Mouse (Mus musculus): ENCODE measurements around the gene Cdc42ep4.

Cdc42ep4 gene

DNA sequence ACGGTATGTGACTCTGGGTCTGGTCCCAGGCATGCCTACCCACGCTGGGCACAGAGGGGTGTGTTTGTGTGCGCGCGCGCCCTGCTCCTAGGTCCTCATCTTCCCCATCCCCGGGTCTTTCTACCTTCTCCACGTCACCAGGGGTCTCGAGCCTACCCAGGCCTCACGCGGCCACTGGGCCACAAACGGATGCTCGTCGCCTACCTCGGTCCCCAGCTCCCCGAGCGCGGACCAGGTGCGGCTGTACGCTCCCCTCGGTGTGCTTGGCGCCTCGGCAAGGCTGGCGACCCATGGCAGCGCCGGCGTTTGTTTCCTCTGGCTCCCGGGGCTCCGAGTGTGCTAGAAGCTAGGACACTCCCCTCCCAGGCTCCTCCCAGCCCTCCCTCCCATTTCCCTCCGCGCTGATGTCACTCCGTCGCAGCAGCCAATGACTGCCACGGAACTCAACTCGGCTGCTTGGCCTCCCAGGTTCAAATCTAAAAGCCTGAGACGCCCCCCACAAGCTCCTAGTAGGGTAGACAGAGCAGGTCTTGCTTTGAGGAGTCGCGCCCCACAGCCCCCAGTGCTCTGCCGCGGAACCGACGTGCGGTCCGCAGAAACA lies at the start of gene Cdc42ep4:
Cdc42ep4 (minus strand) TSS at position 398 of the 601 bp plus-strand sequence.
- peak; percentile 87 to 90 for DNase-seq

DNA sequence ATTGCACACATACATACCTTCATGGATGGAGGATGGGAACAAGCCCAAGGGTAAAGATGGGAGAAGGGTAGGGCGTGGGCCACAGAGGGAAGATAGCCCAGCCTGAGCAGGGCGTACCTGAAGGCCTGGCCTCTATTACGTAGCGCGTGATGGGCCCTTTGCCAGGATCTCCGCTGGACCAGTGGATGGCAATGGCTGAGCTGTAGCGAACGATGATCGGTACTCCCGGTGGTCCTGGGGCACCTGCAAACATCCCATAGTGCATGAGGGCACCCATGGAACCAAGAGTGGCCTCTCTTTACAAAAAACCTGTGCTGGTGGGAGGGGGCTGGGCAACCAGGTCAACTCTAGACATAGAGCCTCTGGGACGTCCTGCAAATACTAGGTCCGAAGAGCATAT lies 48.3 kb upstream of the Cdc42ep4 start:
- no peak for DNase-seq

DNA sequence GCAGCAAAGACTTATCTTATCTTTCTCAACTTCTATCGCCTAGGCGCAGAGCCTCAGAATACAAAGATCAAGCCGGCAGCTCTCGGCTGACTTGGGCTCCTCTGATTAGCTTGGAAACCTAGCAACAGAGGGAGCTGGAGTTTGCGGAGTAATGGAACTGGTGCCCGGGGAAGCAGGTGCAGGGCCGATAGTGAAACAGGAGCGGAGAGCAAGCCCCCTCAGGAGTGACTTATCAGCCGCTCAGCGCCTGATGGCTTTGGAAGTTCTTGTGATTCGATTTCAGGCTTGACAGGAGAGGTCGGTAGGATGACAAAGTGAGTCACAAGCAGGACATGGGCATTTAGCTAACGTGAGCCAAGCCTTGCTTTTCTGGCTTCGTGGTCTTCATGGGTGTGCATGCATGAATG lies 47.4 kb upstream of the Cdc42ep4 start:
- no peak for DNase-seq

DNA sequence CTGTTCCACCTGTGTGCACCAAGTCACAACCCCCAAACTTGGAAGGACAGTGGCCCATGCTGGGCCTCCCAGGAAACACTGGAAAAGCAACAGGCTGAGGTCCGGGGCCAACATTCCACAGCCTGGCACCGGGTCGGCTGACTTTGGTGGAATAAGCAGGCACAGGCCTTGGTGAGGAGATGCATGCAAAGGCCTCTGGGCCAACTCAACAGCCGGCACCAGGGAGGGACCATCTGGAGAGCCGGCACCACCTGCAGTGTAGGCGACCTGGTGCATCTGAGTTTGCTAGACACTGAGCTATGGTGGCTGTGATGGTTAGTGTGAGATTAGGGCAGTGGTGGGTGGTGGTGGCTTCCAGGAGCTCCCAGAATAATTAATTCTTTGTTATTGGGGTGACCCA lies 46.3 kb upstream of the Cdc42ep4 start:
- DNase-seq = no peak

DNA sequence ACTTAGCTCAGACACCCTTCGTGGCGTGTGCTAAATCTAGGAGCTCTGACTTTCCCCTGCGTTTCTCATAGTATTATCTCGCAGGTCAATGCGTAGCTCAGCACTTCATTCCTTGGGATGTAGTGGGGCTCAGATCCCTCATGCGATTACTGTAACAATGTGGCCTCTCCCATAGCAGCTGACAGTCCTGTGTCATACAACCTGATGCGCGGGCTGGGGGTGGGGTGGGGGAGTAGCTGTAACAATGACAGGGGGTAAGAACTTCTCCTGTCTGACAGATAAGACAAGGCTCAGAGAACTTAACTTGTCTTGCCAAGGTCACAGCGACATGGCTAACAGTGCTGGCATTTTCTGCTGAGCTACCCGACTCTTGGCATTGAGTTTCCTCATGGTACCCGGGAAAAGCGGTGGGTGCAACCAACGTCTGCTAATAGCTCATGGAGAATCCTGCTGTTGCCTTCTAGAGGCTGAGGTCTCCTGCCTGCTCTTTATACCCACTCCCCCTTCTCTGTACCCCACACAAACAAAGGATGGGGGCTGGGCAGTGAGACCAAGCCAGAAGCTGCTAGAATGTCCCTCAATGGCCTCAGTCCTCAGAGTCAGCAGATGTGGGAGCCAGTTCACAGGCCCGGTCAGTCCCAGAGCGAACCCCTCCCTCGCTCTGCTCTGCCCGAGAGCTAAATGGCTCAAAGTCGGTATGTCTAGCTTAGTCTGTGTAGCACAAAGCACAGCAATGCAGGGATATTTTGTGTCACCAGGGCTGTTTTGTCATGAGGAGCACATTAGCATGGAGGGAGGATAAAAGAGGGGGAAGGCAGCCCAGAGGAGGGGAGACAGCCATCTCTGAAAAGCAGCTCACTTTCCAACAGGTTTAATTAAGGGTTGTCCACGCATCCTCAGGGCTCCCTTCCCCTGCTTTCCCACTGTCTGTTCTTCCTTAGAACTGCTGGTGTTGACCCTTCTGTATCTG lies 45.6 kb upstream of the Cdc42ep4 start:
- DNase-seq = no peak

DNA sequence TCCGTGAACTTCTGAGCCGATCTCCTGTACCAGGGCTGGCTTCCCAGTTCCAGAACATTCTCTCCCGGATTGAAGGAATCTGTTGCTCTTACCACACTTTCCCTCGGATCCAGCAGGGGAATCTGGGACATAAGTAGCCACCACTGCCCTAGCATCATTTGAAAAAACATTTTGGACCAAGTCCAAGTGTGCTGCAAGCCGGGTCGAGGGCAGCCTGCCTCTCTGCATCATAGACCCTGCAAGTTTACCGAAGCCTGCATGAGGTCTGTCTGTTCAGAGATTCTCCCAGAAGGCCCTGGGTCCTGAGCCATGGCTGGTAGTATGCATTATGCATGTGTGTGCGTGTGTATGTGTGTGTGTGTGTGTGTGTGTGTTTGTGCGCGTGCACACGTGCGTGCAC lies 44.2 kb upstream of the Cdc42ep4 start:
- DNase-seq = no peak

DNA sequence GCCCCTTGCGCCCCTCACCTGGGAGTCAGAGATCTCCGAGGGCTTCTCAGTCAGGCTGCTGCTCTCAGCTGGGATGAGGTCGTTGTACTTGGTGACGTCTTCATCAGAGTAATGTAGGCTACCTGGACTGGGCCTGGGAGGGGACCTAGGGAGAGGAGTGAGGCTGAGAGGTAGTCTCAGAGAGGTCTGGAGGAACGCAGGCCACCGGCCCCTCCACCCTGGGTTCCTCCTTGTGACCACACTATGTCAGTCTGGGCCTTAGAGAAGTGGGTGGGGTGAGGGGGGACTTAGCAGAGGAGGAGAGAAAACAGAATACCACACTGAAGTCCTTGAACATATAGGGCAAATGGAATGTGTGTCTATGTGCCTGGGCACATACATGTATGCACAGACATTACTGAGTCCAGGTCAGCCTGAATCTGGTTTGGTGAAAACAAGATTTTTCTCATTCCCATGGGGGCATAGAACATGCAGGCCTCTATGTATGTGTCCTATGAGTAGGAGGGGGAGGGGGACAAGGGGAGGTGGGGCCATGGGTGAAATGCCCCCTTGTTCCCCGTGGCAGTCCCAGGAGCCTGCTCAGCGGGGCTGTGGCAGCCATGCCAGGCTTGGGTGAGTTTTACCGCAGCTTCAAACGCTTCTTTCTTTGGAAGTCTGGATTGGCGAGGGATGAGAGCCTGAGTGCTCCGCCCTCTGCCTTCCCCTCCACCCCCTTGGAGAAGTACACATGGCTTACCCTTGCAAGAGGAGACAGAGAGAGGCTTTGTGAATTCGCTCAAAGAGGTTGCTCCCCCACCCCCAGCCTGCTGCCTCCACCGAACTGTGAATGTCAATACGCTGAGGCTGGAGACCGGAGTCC lies 39.9 kb upstream of the Cdc42ep4 start:
- no peak for DNase-seq

DNA sequence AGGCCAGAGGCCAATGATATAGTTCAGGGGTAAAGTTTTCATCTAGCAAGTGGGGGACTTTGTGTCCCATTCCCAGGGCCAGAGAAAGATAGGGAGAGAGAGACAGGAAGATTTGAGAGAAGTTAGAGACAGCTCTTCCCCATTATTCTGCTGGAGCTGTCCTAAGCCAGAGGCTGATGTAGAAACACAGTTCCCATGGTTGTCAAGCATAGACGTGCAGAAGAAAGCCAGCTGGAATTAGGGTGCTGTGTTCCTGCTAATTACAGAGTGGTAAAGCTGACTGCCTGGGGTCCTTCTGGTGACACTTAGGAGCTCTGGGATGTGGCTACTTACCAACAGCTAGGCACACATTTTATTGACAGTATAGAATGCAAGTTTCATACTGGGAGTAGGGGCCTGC lies 37.4 kb upstream of the Cdc42ep4 start:
- no peak for DNase-seq

DNA sequence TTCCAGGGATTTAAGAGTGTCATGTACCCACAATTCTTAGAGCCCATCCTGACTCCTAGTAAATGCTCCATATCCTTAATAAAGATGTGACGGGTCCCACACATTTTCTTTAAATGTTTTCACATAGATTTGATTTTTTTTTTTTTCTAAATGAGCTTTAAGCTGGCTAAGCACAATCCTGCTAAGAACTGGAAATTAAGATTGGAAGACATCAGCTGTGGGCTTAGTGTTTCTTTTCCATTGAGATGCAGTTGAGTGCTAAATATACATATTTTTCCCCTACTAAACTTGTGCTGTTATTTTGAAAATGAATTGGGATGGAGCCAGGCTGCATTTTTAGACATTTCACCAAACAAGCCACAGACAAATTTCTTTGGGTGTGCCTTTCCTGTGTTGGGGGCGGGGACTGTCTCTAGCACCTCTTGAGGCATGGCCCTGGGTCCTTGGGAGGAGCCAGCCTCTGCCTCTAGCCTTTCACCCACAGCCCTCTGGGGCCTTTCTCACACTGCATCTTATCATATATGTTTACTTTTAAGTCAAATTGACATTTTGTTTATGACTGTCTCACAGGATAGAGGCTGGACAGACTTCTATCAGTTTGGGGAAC lies 36.6 kb upstream of the Cdc42ep4 start:
- peak; percentile 54 to 67 for DNase-seq

DNA sequence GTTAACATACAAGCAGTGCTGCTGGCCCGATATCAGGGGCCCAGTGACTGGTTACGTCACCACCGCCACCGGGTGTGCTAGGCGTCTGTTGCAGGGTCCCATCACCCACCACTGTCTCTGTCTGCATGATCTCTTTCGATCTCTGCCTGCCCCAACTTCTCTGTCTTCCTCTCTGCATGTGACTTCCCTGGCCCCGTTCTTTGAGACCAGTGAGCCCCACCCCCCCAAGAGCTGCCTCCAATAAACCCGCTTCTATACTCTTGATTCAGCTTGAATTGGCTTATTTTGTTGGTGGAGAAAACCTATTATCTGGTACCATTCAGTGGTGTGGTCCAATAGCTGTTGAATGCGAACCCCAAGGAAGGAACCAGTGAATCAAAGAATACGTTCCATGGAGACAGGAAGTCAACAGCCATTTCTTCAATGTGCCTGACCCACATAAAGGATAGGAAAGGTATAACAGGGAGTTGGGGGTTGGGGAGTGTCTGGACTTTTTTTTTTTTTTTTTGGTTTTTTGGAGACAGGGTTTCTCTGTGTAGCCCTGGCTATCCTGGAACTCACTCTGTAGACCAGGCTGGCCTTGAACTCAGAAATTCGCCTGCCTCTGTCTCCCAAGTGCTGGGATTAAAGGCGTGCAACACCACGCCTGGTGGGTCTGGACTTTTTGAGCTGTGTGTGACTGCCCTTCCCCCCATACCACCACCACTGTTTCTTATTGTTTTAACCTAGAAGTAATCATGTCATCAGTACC lies 35.9 kb upstream of the Cdc42ep4 start:
- no peak for DNase-seq

DNA sequence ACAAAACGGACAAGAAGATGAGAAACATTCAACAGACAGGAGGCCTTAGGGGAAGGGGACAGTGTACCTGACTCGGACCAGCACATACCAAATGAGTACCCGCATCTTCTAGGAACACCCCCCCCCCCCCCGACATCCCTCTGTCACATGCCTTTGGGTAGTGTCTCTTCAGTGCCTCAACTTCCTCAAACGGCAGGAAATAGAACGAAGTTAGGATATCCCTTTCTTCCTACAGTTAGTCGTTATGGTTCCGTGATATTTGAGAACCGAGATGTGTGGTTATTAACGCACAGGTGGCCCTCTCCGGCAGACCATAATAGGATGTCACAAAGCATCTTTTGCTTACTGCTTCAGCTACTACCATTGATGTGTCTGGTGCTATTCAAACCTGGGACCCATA lies 35.3 kb upstream of the Cdc42ep4 start:
- no peak for DNase-seq

DNA sequence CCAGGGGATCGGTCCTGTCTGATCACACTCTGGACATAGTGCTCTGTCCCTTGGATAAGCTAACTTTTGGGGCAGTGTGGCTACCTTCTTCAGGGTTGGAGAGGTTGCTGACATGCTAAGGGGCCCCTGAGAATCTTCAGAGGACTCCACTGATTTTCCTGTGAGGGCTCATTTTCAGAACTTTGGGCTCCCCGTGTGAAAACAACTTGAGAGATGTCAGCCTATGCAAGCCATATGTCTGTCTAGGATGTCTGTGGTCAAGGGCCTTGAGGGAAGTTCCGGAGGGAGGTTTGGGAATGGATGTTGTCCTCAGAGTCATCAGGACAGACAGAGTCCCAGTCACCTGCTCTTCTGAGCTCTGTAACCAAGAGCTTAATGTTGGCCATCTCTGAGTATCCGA lies 34.7 kb upstream of the Cdc42ep4 start:
- DNase-seq = no peak

DNA sequence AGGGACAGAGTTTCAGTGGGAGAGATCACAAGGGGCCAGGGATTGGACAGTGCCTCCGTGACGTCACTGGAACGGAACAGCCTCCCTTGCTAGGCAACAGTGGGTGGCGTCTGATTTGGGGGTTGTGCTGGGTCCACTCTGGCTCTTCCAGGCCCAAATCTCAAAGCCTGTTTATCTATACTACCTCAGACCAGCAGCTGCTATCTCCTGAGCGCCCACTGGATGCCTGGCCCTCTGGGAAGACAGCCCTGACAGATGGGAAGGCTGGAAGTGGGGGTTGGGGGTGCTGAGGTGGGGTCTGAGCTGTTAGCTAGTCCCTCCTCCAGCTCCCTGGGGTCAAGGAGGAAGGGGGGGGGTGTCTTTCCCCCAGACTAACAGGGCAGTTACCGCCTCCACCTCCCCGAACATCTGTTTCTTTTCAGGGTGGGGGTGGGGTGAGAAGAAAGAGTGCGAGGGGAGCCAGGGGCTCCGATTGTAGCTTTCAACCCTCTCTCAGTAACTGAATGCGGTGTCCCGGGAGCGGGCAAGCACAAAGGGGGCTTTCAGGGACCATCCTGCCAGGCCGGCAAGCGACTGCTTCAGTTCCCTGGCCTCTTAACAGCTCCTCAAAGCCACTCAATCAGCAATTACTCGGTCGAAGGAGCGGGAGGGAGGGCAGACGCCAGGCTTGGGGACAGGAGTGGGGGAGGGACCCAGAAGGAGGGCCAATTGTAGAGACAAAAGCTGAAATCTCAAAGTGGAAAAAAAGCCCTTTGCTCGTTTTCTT lies 33.9 kb upstream of the Cdc42ep4 start:
- DNase-seq = peak; percentile 59 to 71

DNA sequence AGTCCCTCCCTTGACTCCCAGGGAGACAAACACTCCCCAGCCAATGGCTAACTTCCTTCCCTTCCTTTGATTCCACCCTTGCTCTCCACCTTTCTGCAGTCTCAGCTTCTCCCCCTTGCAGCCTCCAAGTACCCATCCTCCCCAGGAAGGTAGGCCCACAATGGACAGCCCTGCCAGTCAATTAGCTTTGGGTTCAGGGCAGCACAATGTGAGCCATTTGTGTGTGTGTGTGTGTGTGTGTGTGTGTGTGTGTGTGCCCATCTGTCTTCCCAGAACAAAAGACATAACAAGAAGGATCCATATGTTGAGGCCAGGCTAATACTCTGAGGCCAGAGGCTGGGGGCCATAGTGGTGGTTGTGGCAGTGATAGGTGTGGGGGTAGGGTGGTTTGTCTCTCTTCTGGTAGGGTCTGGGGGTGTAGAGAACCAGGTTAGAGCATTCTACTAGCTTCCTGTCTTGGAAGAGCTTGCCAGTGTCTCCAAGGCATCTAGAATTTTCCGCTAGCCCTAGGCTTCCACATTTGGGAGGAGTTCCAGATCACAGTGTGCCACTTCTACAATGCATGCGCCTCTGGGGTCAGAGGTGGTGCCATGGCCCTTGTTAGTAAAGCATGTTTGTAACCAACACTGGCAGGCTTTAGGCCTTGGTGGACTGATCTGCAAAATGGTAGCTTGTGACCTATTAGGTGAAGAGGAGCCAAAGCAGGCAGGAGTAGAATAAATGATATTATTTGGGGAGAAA lies 33.1 kb upstream of the Cdc42ep4 start:
- no peak for DNase-seq

DNA sequence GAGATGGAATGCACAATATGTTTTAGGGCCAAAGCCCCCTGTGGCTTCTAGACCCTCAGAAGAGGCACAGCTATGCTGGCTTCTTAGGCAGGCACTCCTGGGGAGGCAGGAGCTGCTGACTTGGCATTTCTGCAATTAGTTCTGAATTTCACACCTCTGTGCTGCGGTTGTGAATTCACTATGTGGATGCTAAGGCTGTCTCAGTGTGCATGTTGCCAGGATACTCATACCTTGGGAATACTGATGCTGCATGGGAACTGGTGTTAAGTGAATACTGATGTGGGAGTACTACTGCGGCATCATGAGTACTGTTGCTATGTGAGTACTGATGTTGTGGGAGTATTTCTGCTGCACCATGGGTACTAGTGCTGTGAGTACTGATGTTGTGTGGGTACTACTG lies 30.8 kb upstream of the Cdc42ep4 start:
- DNase-seq = no peak

DNA sequence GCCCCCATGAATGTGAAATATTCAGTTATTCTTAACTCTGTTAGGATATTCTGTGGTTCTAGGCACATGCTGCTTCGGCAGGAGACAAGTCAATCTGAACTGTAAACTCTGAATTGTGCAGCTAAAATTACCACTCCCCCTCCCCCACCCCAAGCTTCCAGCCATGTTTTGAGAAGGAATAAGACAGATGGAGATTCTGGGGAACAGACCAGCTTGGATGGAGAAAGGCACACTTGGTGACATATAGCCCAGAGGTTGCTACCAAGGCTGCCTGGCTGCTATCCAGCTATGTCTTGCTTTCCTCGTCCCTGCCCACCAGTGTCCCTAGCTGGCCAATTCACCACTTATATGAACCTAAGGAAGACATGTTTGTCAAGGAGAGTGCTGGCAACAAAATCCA lies 30.3 kb upstream of the Cdc42ep4 start:
- DNase-seq = no peak

DNA sequence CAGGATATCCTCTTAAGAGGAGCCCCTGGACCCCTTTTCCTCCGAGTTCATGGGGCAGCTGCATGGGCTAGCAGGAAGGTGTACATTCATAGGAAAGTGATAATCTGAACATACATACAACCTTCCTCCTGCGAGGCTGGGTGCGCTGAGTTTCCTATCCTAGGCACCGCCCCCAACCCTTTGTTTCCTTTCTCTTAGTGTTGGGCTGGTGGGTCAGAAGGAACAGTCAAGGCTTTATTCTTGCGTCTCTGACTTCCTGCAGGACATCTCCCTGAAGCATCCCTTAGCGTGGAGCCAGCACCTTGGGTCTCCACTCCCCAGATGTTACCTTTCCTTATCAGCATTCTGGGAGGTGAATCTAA lies 28.0 kb upstream of the Cdc42ep4 start:
- no peak for DNase-seq

DNA sequence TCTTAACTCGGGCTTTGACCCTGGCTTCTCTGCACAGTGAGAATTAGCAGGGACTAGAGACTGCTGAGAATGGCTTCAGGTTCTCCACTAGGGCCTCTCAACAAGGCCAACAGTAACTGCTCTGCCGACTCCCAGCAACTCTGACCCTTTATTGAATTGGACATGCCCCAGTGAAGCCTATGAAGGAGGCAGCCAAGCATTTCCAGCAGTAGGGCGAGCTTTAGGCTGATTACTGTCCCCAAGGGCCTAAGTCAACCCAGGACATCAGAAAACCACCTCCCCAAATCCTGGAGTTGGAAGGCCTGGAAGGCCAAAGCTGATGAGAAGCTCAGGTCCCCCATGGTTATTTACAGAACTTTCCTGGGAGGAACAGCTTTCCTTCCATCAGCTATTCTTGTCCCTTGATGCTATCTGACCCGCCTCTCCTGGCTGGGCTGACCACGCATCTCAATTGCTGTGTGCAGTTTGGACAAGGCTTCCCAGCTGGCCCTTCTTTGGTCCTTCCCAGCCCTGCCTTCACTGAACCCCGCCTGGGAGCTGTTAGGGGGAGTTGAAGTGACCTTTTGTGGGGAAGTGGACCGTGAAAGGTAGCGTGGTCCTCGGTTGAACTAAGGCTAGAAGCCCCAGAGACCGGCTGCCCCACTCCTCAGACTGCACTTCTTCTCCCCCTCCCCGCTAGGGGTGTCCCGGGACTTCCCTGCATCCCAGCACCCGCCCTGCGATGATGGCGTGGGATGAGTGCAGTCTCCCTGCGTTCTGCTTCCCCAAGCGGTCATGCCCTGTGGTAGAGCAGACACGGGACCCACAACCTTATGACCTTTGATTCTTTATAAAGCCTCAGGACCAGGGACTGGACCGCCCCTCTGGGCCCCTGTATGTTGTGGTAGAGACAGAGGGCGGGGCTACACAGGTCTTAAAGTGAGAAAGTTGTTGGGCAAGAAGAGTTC lies 27.3 kb upstream of the Cdc42ep4 start:
- DNase-seq = peak; percentile 31 to 45

DNA sequence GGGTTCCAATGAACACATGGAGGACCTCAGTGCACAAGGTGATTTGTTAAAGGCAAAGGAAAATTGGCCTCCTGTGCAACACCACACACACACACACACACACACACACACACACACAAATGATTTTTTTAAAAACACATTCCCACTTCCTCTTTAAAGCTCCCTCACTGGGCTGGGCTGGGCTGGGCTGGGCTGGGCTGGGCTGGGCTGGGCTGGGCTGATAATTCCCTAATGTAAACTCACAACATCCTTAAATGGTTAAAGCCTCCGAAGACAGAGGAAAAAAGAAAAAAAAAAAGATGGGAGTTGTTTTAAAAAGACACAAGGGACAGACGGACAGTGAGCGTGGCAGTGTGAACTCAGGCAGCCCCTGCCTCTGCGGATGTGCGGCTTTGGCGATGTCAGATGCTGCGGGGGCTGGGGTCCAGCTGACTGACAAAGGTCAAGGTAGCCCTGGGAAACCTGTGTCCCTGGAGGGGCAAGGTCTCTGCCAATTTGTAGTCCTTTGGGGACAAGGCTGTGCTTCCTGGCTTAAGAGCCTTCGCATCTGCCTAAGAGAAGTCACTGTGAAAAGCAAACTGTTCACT lies 26.3 kb upstream of the Cdc42ep4 start:
- no peak for DNase-seq

Measured in lung, adult 18-20 months (tissue).